Mouse (Mus musculus): ENCODE results near the gene Cd27. TPM values are rescaled to one million over a fixed set of nuclear protein-coding genes. Genes with fewer than 3 reads are reported as not detected.
"Not testable (repeated sequence)": the region's sequence is repeated elsewhere in the genome, so short reads cannot be mapped to it uniquely, and the experiment has no call there.

The Cd27 gene
- 2.0 TPM in 2 replicates for polyA plus RNA-seq (2015; fragmentation: Nextera tagmentation; extraction: Ambion mirVana)

DNA sequence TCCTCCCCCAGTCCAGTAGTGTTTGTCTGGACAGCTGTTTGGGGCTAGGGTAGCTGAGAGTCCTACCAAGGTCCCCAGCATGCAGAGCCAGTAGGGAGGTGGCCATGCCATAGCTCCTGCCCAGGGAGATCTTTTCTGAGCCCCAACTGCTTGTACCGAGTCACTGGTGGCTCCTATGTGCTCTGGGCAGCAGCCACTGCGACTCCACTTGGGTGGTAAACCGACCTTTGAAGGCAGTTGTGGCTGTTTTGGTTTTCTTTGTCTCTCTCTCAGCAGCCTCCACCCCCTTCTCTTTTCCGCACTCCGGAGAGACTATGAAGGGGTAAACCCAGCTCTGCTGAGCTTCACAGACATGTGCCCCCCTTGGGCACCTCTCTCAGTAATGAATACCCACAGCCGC lies at the start of gene Cd27:
Gene Cd27, minus strand, starts transcription at position 229 of the 400 bp plus-strand sequence.
- ATAC-seq (ENCODE audit: extremely low read depth, insufficient number of reproducible peaks, low FRiP score, low TSS enrichment): no peak
- H3K27me3 ChIP-seq (replicated peaks): no peaks in the 10 kb centered on the region
- H3K4me1 ChIP-seq: peaks cover 27% of the 10 kb centered on the region
- no peak within 1 kb of the TSS for H3K4me3 ChIP-seq
- no peak within 1 kb of the TSS for H3K4me2 ChIP-seq
- H3K9ac ChIP-seq: no peak within 1 kb of the TSS
- H3K27ac ChIP-seq (replicated peaks): no peak within 1 kb of the TSS
- no peaks in the 10 kb centered on the region for H3K9me3 ChIP-seq
- H3K36me3 ChIP-seq: no peaks in the 10 kb centered on the region
- 57% methylated on average over 6 of the region's 6 CpGs for WGBS

- Histone ChIP-seq H3K9ac (no peak within 1 kb of the TSS), H3K27me3 (replicated peaks) (0 out of 2 replicates have a peak, but pooled peaks cover 6% of the 10 kb centered on the region), H3K4me3 (no peak within 1 kb of the TSS), H3K9me3 (no peaks in the 10 kb centered on the region), H3K4me2 (no peak within 1 kb of the TSS), H3K36me3 (no peaks in the 10 kb centered on the region), H3K4me1 (no peaks in the 10 kb centered on the region), H3K27ac (replicated peaks) (no peak within 1 kb of the TSS)
- WGBS: 89% methylated on average over 22 of the region's 22 CpGs
- no peak for ATAC-seq (ENCODE audit: extremely low read depth, insufficient number of reproducible peaks, low FRiP score, low TSS enrichment)
Measured at GRCm38 (mm10) chr6:125285890-125286289, 49.1 kb upstream of the Cd27 start, which contains the start of gene Tuba3a. Gene Tuba3a (minus strand): TSS chr6:125286042.

- Histone ChIP-seq H3K27me3 (replicated peaks) (0 out of 2 replicates have a peak, but pooled peaks cover 5% of the 10 kb centered on the region), H3K4me1 (no peaks in the 10 kb centered on the region), H3K9ac (no peak overlapping the region), H3K4me3 (no peak overlapping the region), H3K4me2 (no peak overlapping the region), H3K36me3 (no peaks in the 10 kb centered on the region), H3K9me3 (no peaks in the 10 kb centered on the region), H3K27ac (replicated peaks) (no peak overlapping the region)
- no peak for ATAC-seq (ENCODE audit: extremely low read depth, insufficient number of reproducible peaks, low FRiP score, low TSS enrichment)
- WGBS: 86% methylated on average over 7 of the region's 7 CpGs
Measured at GRCm38 (mm10) chr6:125284751-125285150, 47.9 kb upstream of the Cd27 start.

- Histone ChIP-seq H3K27ac (replicated peaks) (no peak overlapping the region), H3K4me1 (no peaks in the 10 kb centered on the region), H3K9ac (no peak overlapping the region), H3K4me2 (no peak overlapping the region), H3K9me3 (no peaks in the 10 kb centered on the region), H3K4me3 (no peak overlapping the region), H3K27me3 (replicated peaks) (0 out of 2 replicates have a peak, but pooled peaks cover 3% of the 10 kb centered on the region), H3K36me3 (no peaks in the 10 kb centered on the region)
- WGBS: 45% methylated on average over 8 of the region's 8 CpGs
- ATAC-seq (ENCODE audit: extremely low read depth, insufficient number of reproducible peaks, low FRiP score, low TSS enrichment): no peak
Measured at GRCm38 (mm10) chr6:125284250-125284649, 47.4 kb upstream of the Cd27 start.

- H3K27ac ChIP-seq (replicated peaks); H3K4me1 ChIP-seq; H3K36me3 ChIP-seq; H3K27me3 ChIP-seq (replicated peaks); H3K9me3 ChIP-seq; ATAC-seq (ENCODE audit: extremely low read depth, insufficient number of reproducible peaks, low FRiP score, low TSS enrichment); H3K9ac ChIP-seq; H3K4me2 ChIP-seq; H3K4me3 ChIP-seq: not testable (repeated sequence)
- 86% methylated on average over 13 of the region's 13 CpGs for WGBS
Measured at GRCm38 (mm10) chr6:125282721-125283120, 45.9 kb upstream of the Cd27 start.

DNA sequence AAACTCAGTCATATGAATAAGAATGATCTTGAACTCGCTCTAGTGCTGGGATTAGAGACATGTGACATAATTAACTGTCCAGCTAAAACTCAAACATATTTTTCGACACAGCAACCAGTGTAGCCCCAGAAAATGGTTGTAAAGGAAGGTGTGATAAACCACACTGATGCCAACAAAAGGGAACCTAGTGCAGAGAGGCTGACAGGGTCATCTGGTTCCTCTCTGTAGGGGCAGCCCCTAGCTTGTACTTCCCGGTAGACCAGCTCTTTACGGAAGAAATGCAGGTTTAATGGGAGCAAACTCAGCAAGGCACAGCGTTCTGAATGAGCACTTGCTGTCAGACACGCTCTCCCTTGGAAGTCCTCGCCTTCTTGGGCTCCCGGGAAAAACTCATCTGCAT lies 42.9 kb upstream of the Cd27 start:
- Histone ChIP-seq H3K27me3 (replicated peaks) (0 out of 2 replicates have a peak, but pooled peaks cover 13% of the 10 kb centered on the region), H3K27ac (replicated peaks) (no peak overlapping the region), H3K4me1 (no peaks in the 10 kb centered on the region), H3K9me3 (no peaks in the 10 kb centered on the region), H3K4me2 (no peak overlapping the region), H3K4me3 (no peak overlapping the region), H3K36me3 (no peaks in the 10 kb centered on the region), H3K9ac (no peak overlapping the region)
- WGBS: 54% methylated on average over 8 of the region's 8 CpGs
- no peak for ATAC-seq (ENCODE audit: extremely low read depth, insufficient number of reproducible peaks, low FRiP score, low TSS enrichment)

- Histone ChIP-seq H3K9ac (no peak overlapping the region), H3K4me1 (peaks cover 6% of the 10 kb centered on the region; the same call in 1 of the 2 replicates), H3K9me3 (no peaks in the 10 kb centered on the region), H3K4me3 (no peak overlapping the region), H3K4me2 (no peak overlapping the region), H3K27ac (replicated peaks) (no peak overlapping the region), H3K27me3 (replicated peaks) (peaks cover 22% of the 10 kb centered on the region; the same call in 1 of the 2 replicates), H3K36me3 (no peaks in the 10 kb centered on the region)
- 52% methylated on average over 15 of the region's 15 CpGs for WGBS
- no peak for ATAC-seq (ENCODE audit: extremely low read depth, insufficient number of reproducible peaks, low FRiP score, low TSS enrichment)
Measured at GRCm38 (mm10) chr6:125274841-125275563, 38.2 kb upstream of the Cd27 start.

- H3K9me3 ChIP-seq: no peaks in the 10 kb centered on the region
- H3K27me3 ChIP-seq (replicated peaks): peaks cover 18% of the 10 kb centered on the region; the same call in 1 of the 2 replicates
- whole genome bisulfite sequencing: 66% methylated on average over 10 of the region's 10 CpGs
- no peak for ATAC-seq (ENCODE audit: extremely low read depth, insufficient number of reproducible peaks, low FRiP score, low TSS enrichment)
- H3K36me3 ChIP-seq: no peaks in the 10 kb centered on the region
- peaks cover 6% of the 10 kb centered on the region; the same call in 1 of the 2 replicates for H3K4me1 ChIP-seq
- no peak overlapping the region for H3K27ac ChIP-seq (replicated peaks)
- no peak overlapping the region for H3K4me3 ChIP-seq
- no peak overlapping the region for H3K9ac ChIP-seq
- no peak overlapping the region for H3K4me2 ChIP-seq
Measured at GRCm38 (mm10) chr6:125272228-125272785, 35.5 kb upstream of the Cd27 start.

GRCm38 (mm10) chr6:125271455-125272227 lies 34.8 kb upstream of the Cd27 start:
- Histone ChIP-seq H3K36me3 (no peaks in the 10 kb centered on the region), H3K27ac (replicated peaks) (no peak overlapping the region), H3K4me1 (peaks cover 6% of the 10 kb centered on the region; the same call in 1 of the 2 replicates), H3K4me2 (peak overlapping the region; percentile 63), H3K4me3 (0 out of 2 replicates have a peak overlapping the region, but pooled peaks have one; percentile 19), H3K9me3 (no peaks in the 10 kb centered on the region), H3K27me3 (replicated peaks) (peaks cover 17% of the 10 kb centered on the region; the same call in 1 of the 2 replicates), H3K9ac (peak overlapping the region; percentile 57)
- peak; percentile 69; the same call in 1 of the 2 replicates for ATAC-seq (ENCODE audit: extremely low read depth, insufficient number of reproducible peaks, low FRiP score, low TSS enrichment)
- 18% methylated on average over 17 of the region's 17 CpGs for WGBS

DNA sequence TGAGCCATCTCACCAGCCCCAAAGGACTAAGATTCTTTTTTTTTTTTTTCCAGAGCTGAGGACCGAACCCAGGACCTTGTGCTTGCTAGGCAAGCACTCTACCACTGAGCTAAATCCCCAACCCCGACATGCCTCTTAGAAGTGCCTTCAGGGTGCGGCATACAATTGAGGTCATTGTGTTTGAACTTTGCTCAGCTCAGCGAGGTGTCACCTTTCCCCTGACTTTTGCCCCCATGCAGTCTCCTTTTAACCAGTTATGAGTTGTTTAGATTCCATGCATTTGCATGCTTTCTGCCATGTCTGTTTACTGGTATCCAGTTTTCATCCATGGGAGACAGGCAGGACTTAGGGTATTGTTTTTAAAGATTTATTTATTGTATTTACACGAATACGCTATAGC lies 32.0 kb upstream of the Cd27 start:
- no peak for ATAC-seq (ENCODE audit: extremely low read depth, insufficient number of reproducible peaks, low FRiP score, low TSS enrichment)
- Histone ChIP-seq H3K36me3 (no peaks in the 10 kb centered on the region), H3K9me3 (no peaks in the 10 kb centered on the region), H3K4me2 (no peak overlapping the region), H3K27ac (replicated peaks) (no peak overlapping the region), H3K4me3 (no peak overlapping the region), H3K9ac (no peak overlapping the region), H3K4me1 (peaks cover 6% of the 10 kb centered on the region; the same call in 1 of the 2 replicates), H3K27me3 (replicated peaks) (peaks cover 22% of the 10 kb centered on the region)
- WGBS: 53% methylated on average over 6 of the region's 6 CpGs

DNA sequence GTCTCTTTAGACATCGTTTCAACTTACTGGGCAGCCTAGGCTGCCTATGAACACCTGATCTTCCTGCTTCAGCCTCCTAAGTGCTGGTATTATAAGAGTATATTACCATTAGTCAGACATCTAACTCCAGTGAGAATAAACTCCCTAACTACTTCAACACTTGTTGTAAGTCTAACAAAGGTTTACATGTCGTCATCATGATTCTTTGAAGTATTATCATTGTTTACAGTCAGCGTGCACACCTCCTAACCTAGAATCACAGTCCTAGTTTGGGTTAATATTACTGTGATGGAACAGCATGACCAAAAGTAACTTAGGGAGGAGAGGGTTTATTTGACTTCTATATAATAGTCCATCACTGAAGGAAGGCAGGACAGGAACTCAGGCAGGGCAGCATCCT lies 30.7 kb upstream of the Cd27 start:
- Histone ChIP-seq H3K4me3 (no peak overlapping the region), H3K4me1 (peaks cover 6% of the 10 kb centered on the region; the same call in 1 of the 2 replicates), H3K9me3 (no peaks in the 10 kb centered on the region), H3K36me3 (no peaks in the 10 kb centered on the region), H3K27me3 (replicated peaks) (peaks cover 20% of the 10 kb centered on the region), H3K27ac (replicated peaks) (no peak overlapping the region), H3K4me2 (no peak overlapping the region), H3K9ac (no peak overlapping the region)
- WGBS: 73% methylated on average over 3 of the region's 3 CpGs
- no peak for ATAC-seq (ENCODE audit: extremely low read depth, insufficient number of reproducible peaks, low FRiP score, low TSS enrichment)

All from heart, embryonic 13.5 days (tissue).